Mouse (Mus musculus): ENCODE measurements around the gene Vamp2. TPM values are rescaled to one million over a fixed set of nuclear protein-coding genes. Genes with fewer than 3 reads are reported as not detected.

Vamp2 gene
- polyA plus RNA-seq, 1 experiment from 2014 or later, result 79.9 TPM

DNA sequence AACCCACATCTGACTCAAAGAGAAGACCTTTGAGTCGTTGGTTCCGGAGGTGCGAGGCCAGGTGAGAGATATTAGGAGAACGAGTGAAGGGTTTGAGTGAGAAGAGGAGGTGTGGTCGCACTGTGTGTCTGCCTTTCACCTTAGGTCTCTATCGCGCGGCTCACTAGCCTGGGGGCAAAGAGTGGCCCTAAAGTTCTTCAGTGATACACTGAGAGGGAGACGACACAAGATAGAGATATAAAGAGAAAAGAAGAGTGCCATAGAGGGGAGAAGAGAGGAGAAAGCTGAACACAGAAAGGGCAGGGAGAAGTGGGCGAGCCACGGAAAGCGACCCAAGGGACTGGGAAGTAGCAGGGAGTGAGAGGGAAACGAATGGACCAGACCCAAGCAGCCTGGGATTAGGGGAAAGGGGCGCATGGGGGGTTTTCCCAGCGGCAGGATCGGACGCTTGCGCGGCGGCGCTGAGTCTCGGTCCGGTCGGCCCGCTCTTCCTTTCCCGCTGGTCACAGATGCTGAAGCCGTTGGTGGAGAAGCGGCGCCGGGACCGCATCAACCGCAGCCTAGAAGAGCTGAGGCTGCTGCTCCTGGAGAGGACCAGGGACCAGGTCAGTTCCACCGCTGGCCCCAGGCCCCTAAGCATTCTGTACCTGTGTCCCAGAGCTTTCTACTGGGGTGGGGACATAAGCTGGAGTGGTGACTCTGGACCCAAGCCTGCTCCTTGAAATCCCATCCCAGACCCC lies 32.9 kb downstream of the Vamp2 start:
- Histone ChIP-seq H3K9me3 (replicated peaks; ENCODE audit: control insufficient read depth, low read length) (no peaks in the 10 kb centered on the region), H3K4me1 (ENCODE audit: control insufficient read depth, insufficient read depth, low read length) (peaks cover 24% of the 10 kb centered on the region), H3K36me3 (ENCODE audit: control insufficient read depth, insufficient read depth, low read length) (no peaks in the 10 kb centered on the region), H3K9ac (ENCODE audit: low read length) (peak overlapping the region; percentile 85), H3K27me3 (ENCODE audit: control insufficient read depth, insufficient read depth, low read length) (no peaks in the 10 kb centered on the region), H3K27ac (ENCODE audit: low read length) (peak overlapping the region; percentile 95; the same call in 1 of the 2 replicates), H3K4me3 (replicated peaks; ENCODE audit: low read length) (peak overlapping the region; percentile 57), H3K4me2 (ENCODE audit: low read depth, low read length) (peak overlapping the region; percentile 95)
- whole genome bisulfite sequencing, result 1% methylated on average over 33 of the region's 33 CpGs
- no peak for ATAC-seq (ENCODE audit: insufficient read depth, low FRiP score)

DNA sequence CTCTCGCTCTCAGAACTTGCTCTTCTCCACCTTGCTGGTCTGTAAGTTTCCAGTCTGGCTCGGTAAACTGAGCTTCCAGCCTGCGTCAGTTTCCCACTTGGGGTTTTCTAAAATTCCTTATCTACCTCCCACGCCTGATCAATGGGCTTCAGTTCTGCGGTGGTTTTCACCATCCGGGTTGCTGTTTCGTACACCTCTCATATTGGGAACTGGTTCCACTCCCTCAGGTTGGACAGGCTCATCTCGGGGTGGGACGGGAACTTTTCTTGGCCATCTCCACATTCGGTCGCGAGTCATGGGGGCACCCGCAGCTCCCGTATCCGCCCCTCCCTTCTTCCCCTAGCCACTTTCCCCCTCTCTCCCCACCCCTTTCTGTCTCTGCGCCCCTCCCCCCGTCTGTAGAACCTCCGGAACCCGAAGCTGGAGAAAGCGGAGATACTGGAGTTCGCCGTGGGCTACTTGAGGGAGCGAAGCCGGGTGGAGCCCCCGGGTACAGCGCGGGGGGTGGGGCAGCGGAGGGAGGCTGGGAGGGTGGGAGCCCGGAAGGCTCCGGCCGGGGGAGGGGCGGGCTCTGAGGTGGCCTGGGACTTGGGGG lies 33.5 kb downstream of the Vamp2 start:
- no peaks in the 10 kb centered on the region for H3K27me3 ChIP-seq (ENCODE audit: control insufficient read depth, insufficient read depth, low read length)
- peaks cover 28% of the 10 kb centered on the region for H3K4me1 ChIP-seq (ENCODE audit: control insufficient read depth, insufficient read depth, low read length)
- H3K9ac ChIP-seq (ENCODE audit: low read length), result peak overlapping the region; percentile 85
- WGBS, result under 1% methylated on average over 30 of the region's 32 CpGs
- no peaks in the 10 kb centered on the region for H3K36me3 ChIP-seq (ENCODE audit: control insufficient read depth, insufficient read depth, low read length)
- H3K9me3 ChIP-seq (replicated peaks; ENCODE audit: control insufficient read depth, low read length), result no peaks in the 10 kb centered on the region
- peak overlapping the region; percentile 95 for H3K4me2 ChIP-seq (ENCODE audit: low read depth, low read length)
- H3K4me3 ChIP-seq (replicated peaks; ENCODE audit: low read length), result peak overlapping the region; percentile 57
- peak overlapping the region; percentile 95 for H3K27ac ChIP-seq (ENCODE audit: low read length)
- no peak for ATAC-seq (ENCODE audit: insufficient read depth, low FRiP score)

DNA sequence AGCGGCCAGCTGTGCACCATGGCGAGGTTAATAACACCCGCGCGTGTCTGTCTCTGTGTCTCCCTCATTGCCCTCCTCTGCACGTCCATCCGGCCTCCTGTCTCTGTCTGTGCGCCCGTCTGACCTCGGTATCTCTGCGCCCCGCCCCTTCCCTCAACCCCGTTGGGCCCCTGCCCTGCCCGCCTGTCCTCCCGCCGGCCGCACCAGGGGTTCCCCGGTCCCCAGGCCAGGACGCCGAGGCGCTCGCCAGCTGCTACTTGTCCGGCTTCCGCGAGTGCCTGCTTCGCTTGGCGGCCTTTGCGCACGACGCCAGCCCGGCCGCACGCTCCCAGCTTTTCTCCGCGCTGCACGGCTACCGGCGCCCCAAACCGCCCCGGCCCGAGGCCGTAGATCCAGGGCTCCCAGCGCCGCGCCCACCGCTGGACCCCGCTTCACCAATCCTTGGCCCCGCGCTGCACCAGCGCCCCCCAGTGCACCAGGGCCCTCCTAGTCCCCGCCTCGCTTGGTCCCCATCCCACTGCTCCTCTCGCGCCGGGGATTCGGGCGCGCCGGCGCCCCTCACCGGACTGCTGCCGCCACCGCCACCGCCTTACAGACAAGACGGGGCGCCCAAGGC lies 34.2 kb downstream of the Vamp2 start, which contains the start of gene 9130213A22Rik:
TSS of gene 9130213A22Rik (minus strand) at position 254 of the 616 bp plus-strand sequence.
- Histone ChIP-seq H3K9ac (ENCODE audit: low read length) (peak within 1 kb of the TSS; percentile 85), H3K27ac (ENCODE audit: low read length) (peak within 1 kb of the TSS; percentile 95), H3K4me2 (ENCODE audit: low read depth, low read length) (peak within 1 kb of the TSS; percentile 95), H3K27me3 (ENCODE audit: control insufficient read depth, insufficient read depth, low read length) (no peaks in the 10 kb centered on the region), H3K9me3 (replicated peaks; ENCODE audit: control insufficient read depth, low read length) (no peaks in the 10 kb centered on the region), H3K4me3 (replicated peaks; ENCODE audit: low read length) (peak within 1 kb of the TSS; percentile 57), H3K4me1 (ENCODE audit: control insufficient read depth, insufficient read depth, low read length) (peaks cover 28% of the 10 kb centered on the region), H3K36me3 (ENCODE audit: control insufficient read depth, insufficient read depth, low read length) (no peaks in the 10 kb centered on the region)
- peak; percentile 70 for ATAC-seq (ENCODE audit: insufficient read depth, low FRiP score)
- under 1% methylated on average over 65 of the region's 66 CpGs for WGBS

DNA sequence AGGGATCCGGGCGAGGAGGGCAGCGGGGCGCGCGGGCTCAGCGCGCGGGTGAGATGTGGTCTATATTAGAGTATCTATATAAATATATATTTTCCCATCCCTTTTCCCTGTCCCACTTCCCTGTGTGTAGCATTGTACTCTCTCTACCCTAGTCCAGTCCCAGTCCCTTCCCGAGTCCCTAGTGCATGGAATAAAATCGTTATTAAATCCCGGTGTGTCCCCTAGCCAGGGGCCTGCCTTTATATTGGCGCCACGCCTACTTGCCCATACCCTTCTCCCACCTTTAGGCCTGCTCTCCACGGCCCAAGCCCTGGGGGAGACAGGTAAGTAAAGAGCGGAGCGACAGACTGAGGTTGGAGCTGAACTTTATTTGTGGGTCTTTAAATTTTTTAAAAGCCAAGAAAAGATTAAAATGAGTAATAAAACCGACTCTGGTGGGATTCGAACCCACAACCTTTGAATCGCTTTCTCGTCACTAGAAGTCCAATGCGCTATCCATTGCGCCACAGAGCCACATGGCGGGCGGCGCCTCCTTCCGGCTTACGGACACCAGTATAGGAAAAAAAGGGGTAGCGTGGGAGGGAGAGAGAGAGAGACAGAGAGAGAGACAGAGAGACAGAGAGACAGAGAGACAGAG lies 34.9 kb downstream of the Vamp2 start:
- Histone ChIP-seq H3K4me2 (ENCODE audit: low read depth, low read length) (peak overlapping the region; percentile 95), H3K36me3 (ENCODE audit: control insufficient read depth, insufficient read depth, low read length) (no peaks in the 10 kb centered on the region), H3K27me3 (ENCODE audit: control insufficient read depth, insufficient read depth, low read length) (no peaks in the 10 kb centered on the region), H3K4me3 (replicated peaks; ENCODE audit: low read length) (peak overlapping the region; percentile 57), H3K27ac (ENCODE audit: low read length) (peak overlapping the region; percentile 95), H3K4me1 (ENCODE audit: control insufficient read depth, insufficient read depth, low read length) (peaks cover 28% of the 10 kb centered on the region), H3K9ac (ENCODE audit: low read length) (peak overlapping the region; percentile 85), H3K9me3 (replicated peaks; ENCODE audit: control insufficient read depth, low read length) (no peaks in the 10 kb centered on the region)
- peak; percentile 0; the same call in 1 of the 2 replicates for ATAC-seq (ENCODE audit: insufficient read depth, low FRiP score)
- WGBS, result under 1% methylated on average over 29 of the region's 29 CpGs

DNA sequence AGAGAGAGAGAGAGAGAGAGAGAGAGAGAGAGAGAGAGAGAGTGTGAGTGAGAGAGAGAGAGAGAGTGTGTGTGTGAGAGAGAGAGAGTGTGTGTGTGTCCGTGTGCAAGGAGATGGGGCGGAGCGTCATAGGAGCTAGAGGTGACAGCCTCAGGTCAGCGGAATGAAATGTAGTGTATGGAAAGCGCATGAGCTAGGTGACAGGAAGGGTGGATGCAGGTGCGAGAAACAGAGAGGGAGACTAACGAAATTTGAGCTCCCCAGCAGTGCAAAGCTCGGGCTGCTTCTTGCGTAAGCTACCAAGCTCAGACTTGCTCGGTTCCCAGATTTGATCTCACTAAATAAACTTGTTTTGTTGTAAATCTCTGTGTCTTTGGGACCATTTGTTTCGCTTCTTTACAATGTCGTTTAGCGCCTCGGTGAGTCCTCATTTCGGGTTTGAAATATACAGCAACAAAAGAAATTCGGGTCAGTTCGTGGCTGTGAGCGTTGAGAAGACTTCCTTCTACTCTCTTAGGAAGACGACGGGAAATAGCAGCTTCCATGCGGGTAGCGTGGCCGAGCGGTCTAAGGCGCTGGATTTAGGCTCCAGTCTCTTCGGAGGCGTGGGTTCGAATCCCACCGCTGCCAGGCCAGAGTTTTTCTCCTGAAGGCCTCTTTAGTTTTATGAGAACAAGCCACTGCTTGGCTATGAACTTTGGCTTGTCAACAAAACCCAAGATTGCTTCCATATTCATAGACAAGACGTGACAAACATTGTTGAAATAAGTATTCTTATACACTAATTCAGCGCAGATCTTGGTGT lies 35.6 kb downstream of the Vamp2 start:
- Histone ChIP-seq H3K9ac (ENCODE audit: low read length) (peak overlapping the region; percentile 85), H3K36me3 (ENCODE audit: control insufficient read depth, insufficient read depth, low read length) (no peaks in the 10 kb centered on the region), H3K4me2 (ENCODE audit: low read depth, low read length) (peak overlapping the region; percentile 95), H3K27me3 (ENCODE audit: control insufficient read depth, insufficient read depth, low read length) (no peaks in the 10 kb centered on the region), H3K9me3 (replicated peaks; ENCODE audit: control insufficient read depth, low read length) (no peaks in the 10 kb centered on the region), H3K4me1 (ENCODE audit: control insufficient read depth, insufficient read depth, low read length) (peaks cover 26% of the 10 kb centered on the region), H3K4me3 (replicated peaks; ENCODE audit: low read length) (peak overlapping the region; percentile 57), H3K27ac (ENCODE audit: low read length) (peak overlapping the region; percentile 88)
- peak; percentile 67 for ATAC-seq (ENCODE audit: insufficient read depth, low FRiP score)
- under 1% methylated on average over 31 of the region's 31 CpGs for WGBS

DNA sequence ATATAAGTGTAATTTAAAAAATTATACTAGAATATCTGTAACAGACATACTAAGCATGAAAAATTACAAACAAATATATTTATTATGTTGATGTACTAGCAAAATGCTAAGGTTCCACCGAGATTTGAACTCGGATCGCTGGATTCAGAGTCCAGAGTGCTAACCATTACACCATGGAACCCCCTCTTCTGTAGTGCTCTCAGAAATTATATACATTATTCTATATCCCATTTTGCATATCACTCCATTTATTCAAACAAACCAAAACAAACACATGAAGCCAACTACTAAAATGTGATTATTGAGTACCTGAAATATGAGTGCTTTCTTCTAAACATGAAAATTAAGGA lies 36.2 kb downstream of the Vamp2 start:
- 0% methylated on average over 3 of the region's 3 CpGs for WGBS

DNA sequence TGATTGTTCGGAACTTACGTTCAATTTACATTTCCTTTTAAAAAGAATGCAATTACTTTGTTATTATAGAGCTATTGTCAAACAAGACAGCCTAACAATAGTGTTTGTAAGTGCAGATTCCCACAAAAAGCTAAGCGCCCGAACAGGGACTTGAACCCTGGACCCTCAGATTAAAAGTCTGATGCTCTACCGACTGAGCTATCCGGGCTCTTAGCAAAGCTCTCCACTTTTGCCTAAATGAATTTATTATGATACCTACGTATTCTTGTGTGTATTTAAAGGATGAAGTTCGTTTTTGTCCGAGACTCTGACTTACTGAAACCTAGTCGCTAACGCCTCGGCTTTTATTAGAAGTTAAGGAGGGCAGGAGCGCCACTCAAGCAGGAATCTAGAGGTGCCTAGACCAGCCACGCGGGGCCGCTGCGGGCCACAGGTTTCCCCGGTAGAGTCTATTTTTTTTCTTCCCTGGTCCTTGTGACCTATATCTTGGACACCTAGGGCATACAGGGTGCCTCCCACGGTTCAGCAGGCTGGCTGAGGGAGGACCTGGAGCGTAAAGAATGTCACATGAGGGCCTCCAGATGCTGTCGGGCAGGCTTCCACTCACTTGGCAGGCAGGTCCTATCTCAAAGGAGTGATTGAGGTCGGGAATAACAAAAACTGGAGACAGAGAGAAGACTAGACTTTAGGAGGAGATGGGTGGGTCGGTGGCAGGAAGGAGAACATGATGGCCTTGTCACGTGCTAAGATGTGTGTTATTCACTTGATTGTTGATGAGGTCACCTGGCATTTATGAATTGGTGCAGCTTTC lies 37.0 kb downstream of the Vamp2 start:
- Histone ChIP-seq H3K36me3 (ENCODE audit: control insufficient read depth, insufficient read depth, low read length) (no peaks in the 10 kb centered on the region), H3K27me3 (ENCODE audit: control insufficient read depth, insufficient read depth, low read length) (no peaks in the 10 kb centered on the region)

More for the DNA sequence above, 36.2 kb downstream of the Vamp2 start:
- peaks cover 20% of the 10 kb centered on the region for H3K4me1 ChIP-seq (ENCODE audit: control insufficient read depth, insufficient read depth, low read length)
- no peaks in the 10 kb centered on the region for H3K36me3 ChIP-seq (ENCODE audit: control insufficient read depth, insufficient read depth, low read length)
- no peak overlapping the region for H3K27ac ChIP-seq (ENCODE audit: low read length)
- H3K4me2 ChIP-seq (ENCODE audit: low read depth, low read length), result peak overlapping the region; percentile 95
- no peaks in the 10 kb centered on the region for H3K9me3 ChIP-seq (replicated peaks; ENCODE audit: control insufficient read depth, low read length)
- peak; percentile 19; the same call in 1 of the 2 replicates for ATAC-seq (ENCODE audit: insufficient read depth, low FRiP score)
- no peak overlapping the region for H3K9ac ChIP-seq (ENCODE audit: low read length)
- H3K4me3 ChIP-seq (replicated peaks; ENCODE audit: low read length), result peak overlapping the region; percentile 57; the same call in 1 of the 2 replicates
- no peaks in the 10 kb centered on the region for H3K27me3 ChIP-seq (ENCODE audit: control insufficient read depth, insufficient read depth, low read length)

DNA sequence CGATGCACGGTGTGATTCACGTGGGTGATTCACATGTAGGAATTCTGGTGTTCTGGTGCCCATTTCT lies 37.4 kb downstream of the Vamp2 start, which contains the start of gene Aloxe3:
TSS of gene Aloxe3 (plus strand) at position 45 of the 67 bp plus-strand sequence.
- Histone ChIP-seq H3K9ac (ENCODE audit: low read length) (peak within 1 kb of the TSS; percentile 69), H3K9me3 (replicated peaks; ENCODE audit: control insufficient read depth, low read length) (no peaks in the 10 kb centered on the region), H3K4me2 (ENCODE audit: low read depth, low read length) (peak within 1 kb of the TSS; percentile 91), H3K27ac (ENCODE audit: low read length) (peak within 1 kb of the TSS; percentile 84), H3K27me3 (ENCODE audit: control insufficient read depth, insufficient read depth, low read length) (no peaks in the 10 kb centered on the region), H3K4me1 (ENCODE audit: control insufficient read depth, insufficient read depth, low read length) (peaks cover 10% of the 10 kb centered on the region), H3K4me3 (replicated peaks; ENCODE audit: low read length) (peak within 1 kb of the TSS; percentile 65), H3K36me3 (ENCODE audit: control insufficient read depth, insufficient read depth, low read length) (no peaks in the 10 kb centered on the region)
- WGBS, result 2% methylated on average over 3 of the region's 3 CpGs
- no peak for ATAC-seq (ENCODE audit: insufficient read depth, low FRiP score)

More for the DNA sequence above, 37.0 kb downstream of the Vamp2 start:
- Histone ChIP-seq H3K9ac (ENCODE audit: low read length) (peak overlapping the region; percentile 69), H3K9me3 (replicated peaks; ENCODE audit: control insufficient read depth, low read length) (no peaks in the 10 kb centered on the region), H3K4me2 (ENCODE audit: low read depth, low read length) (peak overlapping the region; percentile 91), H3K4me3 (replicated peaks; ENCODE audit: low read length) (peak overlapping the region; percentile 65), H3K4me1 (ENCODE audit: control insufficient read depth, insufficient read depth, low read length) (peaks cover 14% of the 10 kb centered on the region), H3K27ac (ENCODE audit: low read length) (peak overlapping the region; percentile 84)
- peak; percentile 27; the same call in 1 of the 2 replicates for ATAC-seq (ENCODE audit: insufficient read depth, low FRiP score)
- WGBS, result under 1% methylated on average over 24 of the region's 24 CpGs

All from stomach, embryonic 16.5 days (tissue).